Mouse (Mus musculus) lung, postnatal 0 days (tissue): Measurements from ENCODE around the gene Tollip.

Experiments
- CTCF ChIP-seq: IDR thresholded peaks from 2 replicates; pipeline ENCODE4 v1.5.1; 2016; ENCODE audit warnings: antibody characterized with exemption, mild to moderate bottlenecking
- EP300 ChIP-seq: IDR thresholded peaks from 2 replicates; pipeline ENCODE4 v1.6.1; 2016; ENCODE audit warnings: antibody characterized with exemption, mild to moderate bottlenecking, control low read depth

DNA sequence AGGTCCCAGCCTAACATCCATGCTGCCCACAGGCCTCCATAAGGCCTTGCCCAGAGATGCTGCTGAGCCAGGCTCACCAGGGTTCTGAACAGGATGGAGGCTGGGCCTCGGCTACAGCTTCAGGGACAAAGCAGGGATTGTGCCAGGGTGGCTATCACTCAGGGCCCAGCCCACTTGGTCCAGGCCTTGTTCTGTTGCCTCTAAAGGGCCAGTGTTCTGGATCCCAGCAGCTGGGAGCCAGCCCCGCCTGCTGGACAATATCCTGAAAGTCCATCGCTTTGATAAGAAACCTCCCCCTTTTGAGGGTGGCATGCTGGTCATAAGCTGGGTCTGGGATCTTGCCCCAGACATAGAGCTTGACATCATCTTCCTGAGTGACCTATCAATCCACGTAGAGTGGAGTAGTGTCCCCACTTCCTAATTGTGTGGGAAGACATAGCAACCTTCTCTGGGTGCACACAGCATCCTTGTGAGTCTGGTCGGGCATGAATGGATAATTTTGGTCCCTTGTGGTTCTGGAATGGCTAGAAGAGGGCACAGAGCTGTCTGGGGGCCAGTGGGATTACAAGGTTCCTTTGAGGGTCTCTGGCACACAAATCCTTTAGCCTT lies 37.4 kb upstream of the Tollip start:
- TF ChIP-seq CTCF (no peak), EP300 (no peak)
